Mouse (Mus musculus) embryonic facial prominence, embryonic 13.5 days (tissue): Measurements from ENCODE around the gene Nfib. TPM values are rescaled to one million over a fixed set of nuclear protein-coding genes. Genes with fewer than 3 reads are reported as not detected.
A peak's percentile ranks its signal among the peaks of the same experiment; 100 is the strongest.

ENCODE experiments used
- ATAC-seq: fragments of 200-750 bp; cut with Nextera tagmentation; 2 replicates; pipeline ENCODE4 v1.8.0; 2017; ENCODE audit warnings: low read depth; ENCODE audit not compliant: insufficient number of reproducible peaks, insufficient read depth, low FRiP score, low TSS enrichment
- H3K27ac ChIP-seq: fragments of 300-500 bp; sonication (generic); 2 replicates; pipeline ENCODE4 v1.5.1; 2015; ENCODE audit warnings: moderate library complexity, mild to moderate bottlenecking, inconsistent platforms
- H3K27me3 ChIP-seq: fragments of 300-500 bp; sonication (generic); 2 replicates; pipeline ENCODE4 v1.6.1; 2015; ENCODE audit warnings: mild to moderate bottlenecking, inconsistent platforms
- H3K36me3 ChIP-seq: fragments of 300-500 bp; sonication (generic); 2 replicates; pipeline ENCODE4 v1.6.1; 2015; ENCODE audit warnings: mild to moderate bottlenecking, inconsistent platforms
- H3K4me1 ChIP-seq: fragments of 300-500 bp; sonication (generic); 2 replicates; pipeline ENCODE4 v1.6.1; 2015; ENCODE audit warnings: inconsistent platforms
- H3K4me2 ChIP-seq: fragments of 300-500 bp; sonication (generic); 2 replicates; pipeline ENCODE4 v1.6.1; 2015; ENCODE audit warnings: moderate library complexity, mild to moderate bottlenecking, inconsistent platforms
- H3K4me3 ChIP-seq: fragments of 300-500 bp; sonication (generic); 2 replicates; pipeline ENCODE4 v1.5.1; 2015; ENCODE audit warnings: mild to moderate bottlenecking, inconsistent platforms
- H3K9ac ChIP-seq: fragments of 300-500 bp; sonication (generic); 2 replicates; pipeline ENCODE4 v1.6.1; 2015; ENCODE audit warnings: mild to moderate bottlenecking, inconsistent platforms
- H3K9me3 ChIP-seq: fragments of 300-500 bp; sonication (generic); 2 replicates; pipeline ENCODE4 v1.6.1; 2016; ENCODE audit warnings: inconsistent platforms
- WGBS: fragments of 180-500 bp; shearing (Covaris S2); methylation state at CpG from one replicate; pipeline ENCODE4 v1.1.7; 2015; ENCODE audit warnings: mixed read lengths; 5-methylcytosine and 5-hydroxymethylcytosine counted together
- polyA plus RNA-seq: library from polyadenylated mRNA; unstranded; fragments of >200 nt; fragmentation: Nextera tagmentation; extraction: Ambion mirVana; gene quantifications from 2 replicates; pipeline ENCODE4 v1.2.1, GENCODE M21; 2015

The Nfib gene
- polyA plus RNA-seq, 1 experiment from 2014 or later: 104 TPM

GRCm38 (mm10) chr4:82622321-82622836, 83.2 kb downstream of the Nfib start:
- peak; percentile 67; the same call in 1 of the 2 replicates for ATAC-seq
- H3K4me2 ChIP-seq: peak overlapping the region; percentile 12; the same call in 1 of the 2 replicates
- WGBS: 13% methylated on average over 3 of the region's 3 CpGs
- no peaks in the 10 kb centered on the region for H3K36me3 ChIP-seq
- H3K9me3 ChIP-seq: no peaks in the 10 kb centered on the region
- H3K27me3 ChIP-seq: no peaks in the 10 kb centered on the region
- no peak overlapping the region for H3K9ac ChIP-seq
- no peak overlapping the region for H3K4me3 ChIP-seq
- H3K27ac ChIP-seq: peak overlapping the region; percentile 90
- H3K4me1 ChIP-seq: peaks cover 44% of the 10 kb centered on the region

- Histone ChIP-seq H3K9ac (no peak overlapping the region), H3K27ac (no peak overlapping the region), H3K27me3 (no peaks in the 10 kb centered on the region), H3K4me3 (no peak overlapping the region), H3K4me2 (no peak overlapping the region), H3K4me1 (peaks cover 45% of the 10 kb centered on the region), H3K36me3 (no peaks in the 10 kb centered on the region), H3K9me3 (no peaks in the 10 kb centered on the region)
- WGBS: 51% methylated on average over 12 of the region's 12 CpGs
- no peak for ATAC-seq
Measured at GRCm38 (mm10) chr4:82619539-82619941, 86.0 kb downstream of the Nfib start.

- 67% methylated on average over 2 of the region's 2 CpGs for whole genome bisulfite sequencing
- Histone ChIP-seq H3K27ac (no peak overlapping the region), H3K4me3 (no peak overlapping the region), H3K4me1 (peaks cover 45% of the 10 kb centered on the region), H3K9me3 (no peaks in the 10 kb centered on the region), H3K9ac (no peak overlapping the region), H3K27me3 (no peaks in the 10 kb centered on the region), H3K4me2 (no peak overlapping the region), H3K36me3 (no peaks in the 10 kb centered on the region)
- ATAC-seq: no peak
Measured at GRCm38 (mm10) chr4:82619003-82619402, 86.5 kb downstream of the Nfib start.

- no peak overlapping the region for H3K27ac ChIP-seq
- no peak for ATAC-seq
- 89% methylated on average over 10 of the region's 10 CpGs for WGBS
- H3K27me3 ChIP-seq: no peaks in the 10 kb centered on the region
- H3K9ac ChIP-seq: no peak overlapping the region
- no peak overlapping the region for H3K4me2 ChIP-seq
- no peaks in the 10 kb centered on the region for H3K9me3 ChIP-seq
- H3K4me1 ChIP-seq: peaks cover 38% of the 10 kb centered on the region
- no peaks in the 10 kb centered on the region for H3K36me3 ChIP-seq
- no peak overlapping the region for H3K4me3 ChIP-seq
Measured at GRCm38 (mm10) chr4:82617257-82617656, 88.3 kb downstream of the Nfib start.

GRCm38 (mm10) chr4:82615712-82616111, 89.8 kb downstream of the Nfib start:
- Histone ChIP-seq H3K27me3 (no peaks in the 10 kb centered on the region), H3K9me3 (no peaks in the 10 kb centered on the region), H3K4me1 (peaks cover 28% of the 10 kb centered on the region), H3K4me2 (no peak overlapping the region), H3K4me3 (no peak overlapping the region), H3K36me3 (no peaks in the 10 kb centered on the region), H3K9ac (no peak overlapping the region), H3K27ac (no peak overlapping the region)
- ATAC-seq: no peak
- 83% methylated on average over 5 of the region's 5 CpGs for WGBS

GRCm38 (mm10) chr4:82614466-82614805, 91.1 kb downstream of the Nfib start:
- H3K36me3 ChIP-seq: no peaks in the 10 kb centered on the region
- no peak overlapping the region for H3K4me2 ChIP-seq
- no peak overlapping the region for H3K9ac ChIP-seq
- H3K9me3 ChIP-seq: no peaks in the 10 kb centered on the region
- no peaks in the 10 kb centered on the region for H3K27me3 ChIP-seq
- H3K27ac ChIP-seq: peak overlapping the region; percentile 39; the same call in 1 of the 2 replicates
- 39% methylated on average over 7 of the region's 7 CpGs for WGBS
- ATAC-seq: no peak
- no peak overlapping the region for H3K4me3 ChIP-seq
- H3K4me1 ChIP-seq: peaks cover 36% of the 10 kb centered on the region

- peak overlapping the region; percentile 14; the same call in 1 of the 2 replicates for H3K4me2 ChIP-seq
Measured at GRCm38 (mm10) chr4:82613606-82614465, 91.7 kb downstream of the Nfib start.

GRCm38 (mm10) chr4:82609676-82610075, 95.9 kb downstream of the Nfib start:
- 61% methylated on average over 4 of the region's 4 CpGs for WGBS
- no peaks in the 10 kb centered on the region for H3K9me3 ChIP-seq
- H3K9ac ChIP-seq: no peak overlapping the region
- peaks cover 45% of the 10 kb centered on the region for H3K4me1 ChIP-seq
- ATAC-seq: no peak
- H3K27me3 ChIP-seq: no peaks in the 10 kb centered on the region
- H3K36me3 ChIP-seq: no peaks in the 10 kb centered on the region
- H3K4me2 ChIP-seq: no peak overlapping the region
- H3K27ac ChIP-seq: no peak overlapping the region
- H3K4me3 ChIP-seq: no peak overlapping the region

More at GRCm38 (mm10) chr4:82613606-82614465, 91.7 kb downstream of the Nfib start:
- peak overlapping the region; percentile 49; the same call in 1 of the 2 replicates for H3K27ac ChIP-seq
- H3K27me3 ChIP-seq: no peaks in the 10 kb centered on the region
- no peak overlapping the region for H3K4me3 ChIP-seq
- 25% methylated on average over 7 of the region's 7 CpGs for whole genome bisulfite sequencing
- no peak for ATAC-seq
- no peak overlapping the region for H3K9ac ChIP-seq
- no peaks in the 10 kb centered on the region for H3K36me3 ChIP-seq
- H3K4me1 ChIP-seq: peaks cover 40% of the 10 kb centered on the region
- H3K9me3 ChIP-seq: no peaks in the 10 kb centered on the region

GRCm38 (mm10) chr4:82608768-82609610, 96.6 kb downstream of the Nfib start:
- Histone ChIP-seq H3K27me3 (no peaks in the 10 kb centered on the region), H3K27ac (no peak overlapping the region), H3K36me3 (no peaks in the 10 kb centered on the region), H3K4me3 (no peak overlapping the region), H3K9me3 (no peaks in the 10 kb centered on the region), H3K9ac (no peak overlapping the region), H3K4me2 (no peak overlapping the region), H3K4me1 (peaks cover 45% of the 10 kb centered on the region)
- ATAC-seq: no peak
- 53% methylated on average over 9 of the region's 9 CpGs for WGBS

- Histone ChIP-seq H3K4me2 (no peak overlapping the region), H3K9me3 (no peaks in the 10 kb centered on the region), H3K4me1 (peaks cover 44% of the 10 kb centered on the region), H3K9ac (no peak overlapping the region), H3K27me3 (no peaks in the 10 kb centered on the region), H3K27ac (no peak overlapping the region), H3K36me3 (no peaks in the 10 kb centered on the region), H3K4me3 (no peak overlapping the region)
- 82% methylated on average over 4 of the region's 4 CpGs for WGBS
- ATAC-seq: no peak
Measured at GRCm38 (mm10) chr4:82607266-82607665, 98.3 kb downstream of the Nfib start.

- no peaks in the 10 kb centered on the region for H3K27me3 ChIP-seq
- no peak overlapping the region for H3K4me2 ChIP-seq
- H3K36me3 ChIP-seq: no peaks in the 10 kb centered on the region
- WGBS: 72% methylated on average over 9 of the region's 9 CpGs
- peaks cover 44% of the 10 kb centered on the region for H3K4me1 ChIP-seq
- no peak overlapping the region for H3K4me3 ChIP-seq
- no peak for ATAC-seq
- peak overlapping the region; percentile 89 for H3K27ac ChIP-seq
- no peak overlapping the region for H3K9ac ChIP-seq
- peaks cover 4% of the 10 kb centered on the region; the same call in 1 of the 2 replicates for H3K9me3 ChIP-seq
Measured at GRCm38 (mm10) chr4:82606351-82606750, 99.2 kb downstream of the Nfib start.
